Mouse (Mus musculus) gastrocnemius, postnatal 4 days (tissue): ENCODE measurements at regions not wholly inside any gene's neighbourhood (a gene's known extent, or its start where the extent isn't known, plus 50 kb on each side); places are given as distances from the start of the nearest gene placed in this dataset.

ENCODE experiments used
- DNase-seq, 2 experiments: peaks; one replicate each; pipeline ENCODE4 v3.0.0; 2021 to 2022; ENCODE audit warnings: low spot score in 2 of 2, mixed read lengths in 2 of 2

DNA sequence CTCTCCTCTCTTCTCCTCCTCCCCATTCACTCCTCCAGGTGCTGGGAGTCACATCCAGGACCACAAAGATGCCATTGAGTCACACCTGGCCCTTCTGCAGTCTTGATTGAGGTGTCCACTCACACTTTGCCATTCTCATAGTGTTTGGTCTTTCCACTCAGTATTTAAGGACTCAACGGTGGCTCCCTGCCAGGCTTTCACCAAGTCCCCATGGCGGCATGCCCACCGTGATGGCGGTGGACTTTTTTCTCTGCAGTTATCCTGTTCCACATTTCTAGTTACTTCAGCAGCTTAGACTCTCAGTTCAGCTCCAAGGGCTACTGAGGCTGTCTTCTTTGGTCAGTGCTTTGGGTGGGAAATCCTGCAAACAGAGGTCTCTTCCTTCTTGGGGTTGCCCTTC is 189.9 kb downstream of the Cbln1 start:
- DNase-seq = no peak

DNA sequence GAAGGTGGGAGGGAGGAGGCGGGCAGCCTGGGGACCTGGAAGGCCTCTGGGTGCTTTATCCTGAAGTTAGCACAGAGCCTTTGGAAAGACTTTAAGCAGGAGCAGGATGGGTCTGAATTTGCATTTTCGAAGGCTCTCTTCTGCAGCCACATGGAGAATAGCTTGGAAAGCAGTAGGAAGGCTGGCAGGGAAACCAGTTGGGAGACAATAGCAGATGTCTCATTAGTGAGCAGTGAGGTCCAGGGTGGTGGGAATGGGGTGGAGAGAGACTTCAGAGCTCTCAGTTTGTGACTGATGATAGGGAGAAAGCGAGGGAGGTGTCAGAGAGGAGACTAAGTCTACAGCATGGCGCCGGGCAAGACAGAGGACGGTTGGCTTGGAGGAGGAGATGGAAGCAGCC is 199.1 kb downstream of the Cbln1 start:
- no peak for DNase-seq

DNA sequence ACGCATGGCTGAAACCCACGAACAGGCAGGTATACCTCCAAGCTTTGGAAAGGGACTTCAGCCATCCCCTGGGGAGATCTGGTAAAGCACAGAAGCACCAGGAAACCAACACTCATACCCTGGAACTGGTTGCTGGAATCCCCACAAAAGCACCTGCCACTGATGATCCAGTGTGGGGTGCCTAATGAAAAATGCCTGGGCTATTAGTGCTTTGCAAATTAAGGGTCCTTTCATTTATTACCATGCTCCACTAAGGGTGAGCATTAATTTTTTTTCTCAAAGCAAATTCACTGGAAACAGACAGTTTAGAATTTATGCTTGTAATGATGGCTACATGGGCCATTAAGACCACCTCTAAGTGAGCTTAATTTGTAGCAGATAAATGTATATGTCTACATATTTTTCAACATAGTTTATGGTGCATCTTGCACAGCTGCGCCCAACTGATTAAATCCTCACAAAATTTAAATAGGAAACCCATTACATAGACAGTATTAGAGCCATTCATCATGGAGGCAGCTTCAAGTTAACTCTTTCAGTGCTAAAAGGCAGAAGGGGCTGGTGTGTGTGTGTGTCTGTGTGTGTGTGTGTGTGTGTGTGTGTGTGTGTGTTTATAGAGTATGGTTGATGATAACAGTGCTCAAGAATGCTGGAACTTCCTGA is 201.8 kb downstream of the Cbln1 start:
- no peak for DNase-seq

DNA sequence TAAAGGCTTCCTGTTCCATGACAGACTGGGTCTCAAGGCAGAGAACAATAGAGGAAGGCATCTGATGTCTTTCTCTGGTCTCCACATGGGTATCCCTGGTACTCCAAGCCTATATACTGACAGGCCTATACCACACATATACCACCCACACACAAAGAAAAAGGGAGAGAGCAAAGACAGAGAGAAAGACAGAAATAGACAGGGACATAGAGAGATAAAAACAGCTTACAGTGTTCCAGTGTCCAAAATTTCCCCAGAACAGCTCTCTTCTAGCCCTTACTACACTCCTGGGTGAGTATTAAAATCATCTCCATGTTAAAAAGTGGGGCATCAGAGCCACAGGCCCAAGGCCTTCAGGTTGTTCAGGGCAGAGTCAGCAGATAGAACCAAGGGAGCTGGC is 204.2 kb downstream of the Cbln1 start:
- no peak for DNase-seq

DNA sequence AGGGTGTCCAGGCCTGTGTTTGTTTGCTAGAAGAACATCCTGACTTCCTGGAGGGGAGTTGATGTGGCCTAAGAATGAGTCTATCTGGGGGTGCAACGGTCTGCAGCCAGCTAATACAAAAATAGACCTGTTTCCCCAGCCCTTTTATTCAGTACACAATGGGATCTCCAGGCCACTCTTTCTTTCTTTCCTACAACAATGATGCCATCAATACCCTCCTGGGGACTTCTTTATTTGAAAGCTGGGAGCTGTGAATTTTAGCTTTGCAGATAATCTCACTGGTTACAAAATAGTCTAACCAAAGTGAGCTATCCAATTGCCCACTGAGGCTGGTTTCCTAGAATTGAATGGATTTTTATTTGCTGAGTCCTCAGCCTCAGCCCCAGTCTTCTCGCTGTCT is 207.4 kb downstream of the Cbln1 start:
- DNase-seq = no peak

DNA sequence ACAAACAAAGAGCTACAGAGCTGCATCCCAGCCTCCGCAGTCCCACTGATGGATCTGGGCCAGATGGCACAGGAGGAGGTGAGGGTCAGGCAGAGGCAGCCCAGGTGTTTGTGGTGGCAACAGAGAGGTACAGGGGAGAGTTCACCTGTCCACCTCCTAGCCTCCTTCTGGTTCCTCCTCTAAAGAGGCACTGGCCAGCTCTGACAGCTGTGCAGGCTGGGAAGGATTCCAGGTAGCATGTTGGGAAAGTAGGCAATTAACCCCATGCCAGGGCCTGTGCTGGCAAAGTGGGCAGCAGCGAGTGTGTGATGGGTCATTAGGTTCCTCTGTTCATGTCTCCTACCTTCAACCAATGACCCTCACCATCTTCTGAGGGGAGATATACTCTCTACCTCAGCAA is 212.1 kb downstream of the Cbln1 start:
- no peak for DNase-seq

DNA sequence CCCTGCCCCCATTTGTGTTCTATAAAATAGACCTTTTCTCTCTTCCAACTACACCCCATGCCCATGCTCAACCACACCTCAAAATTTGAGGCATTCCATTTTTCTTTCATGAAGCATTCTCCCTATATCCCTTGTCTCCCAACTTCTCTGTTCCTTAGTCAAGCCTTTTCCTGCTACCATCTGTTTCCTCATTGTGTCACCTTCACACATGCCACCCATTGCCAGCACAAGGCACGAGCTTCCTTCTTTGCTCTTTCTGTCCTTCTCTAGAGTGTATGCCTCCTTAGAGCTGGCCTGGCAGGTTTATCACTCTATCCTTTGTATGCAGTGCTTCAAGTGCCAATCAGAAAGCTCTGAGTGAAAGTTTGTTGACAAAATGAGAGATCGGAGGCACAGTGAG is 229.7 kb downstream of the Cbln1 start:
- no peak for DNase-seq

DNA sequence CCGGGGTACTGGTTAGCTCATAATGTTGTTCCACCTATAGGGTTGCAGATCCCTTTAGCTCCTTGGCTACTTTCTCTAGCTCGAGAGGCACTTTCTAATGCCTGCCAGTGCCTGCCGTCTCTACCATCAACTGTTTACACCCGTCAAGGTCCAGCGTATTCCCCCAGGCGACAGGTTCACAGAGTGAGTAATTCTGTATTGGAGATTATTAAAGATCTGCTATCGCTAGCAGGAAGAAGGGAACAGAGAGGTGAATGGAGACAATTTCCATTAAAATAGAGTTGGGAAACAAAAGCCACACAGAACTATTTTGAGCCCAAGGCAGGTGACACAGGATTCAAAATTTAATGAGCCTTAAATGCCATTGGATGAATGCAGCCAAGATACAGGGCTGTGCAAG is 235.2 kb downstream of the Cbln1 start:
- DNase-seq = no peak

DNA sequence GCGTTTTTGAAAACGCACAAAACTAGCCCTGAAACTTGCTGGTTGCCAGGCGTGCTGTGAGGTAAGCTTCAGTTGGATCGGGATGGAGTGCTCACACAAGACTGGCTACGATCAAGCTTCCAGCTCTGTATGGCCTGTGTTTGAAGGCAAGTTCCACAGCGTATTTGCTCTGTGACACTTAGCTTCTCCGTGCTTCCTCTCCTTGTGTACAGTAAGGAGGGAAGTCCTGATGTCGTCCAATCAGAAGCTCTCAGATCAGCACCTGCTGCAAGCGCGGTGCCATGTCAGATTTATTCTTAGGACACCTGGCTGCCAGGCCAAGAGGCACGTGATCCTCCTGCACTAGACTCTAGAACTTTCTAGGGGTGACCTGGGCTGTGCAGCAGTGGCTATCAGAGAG is 236.0 kb downstream of the Cbln1 start:
- no peak for DNase-seq

DNA sequence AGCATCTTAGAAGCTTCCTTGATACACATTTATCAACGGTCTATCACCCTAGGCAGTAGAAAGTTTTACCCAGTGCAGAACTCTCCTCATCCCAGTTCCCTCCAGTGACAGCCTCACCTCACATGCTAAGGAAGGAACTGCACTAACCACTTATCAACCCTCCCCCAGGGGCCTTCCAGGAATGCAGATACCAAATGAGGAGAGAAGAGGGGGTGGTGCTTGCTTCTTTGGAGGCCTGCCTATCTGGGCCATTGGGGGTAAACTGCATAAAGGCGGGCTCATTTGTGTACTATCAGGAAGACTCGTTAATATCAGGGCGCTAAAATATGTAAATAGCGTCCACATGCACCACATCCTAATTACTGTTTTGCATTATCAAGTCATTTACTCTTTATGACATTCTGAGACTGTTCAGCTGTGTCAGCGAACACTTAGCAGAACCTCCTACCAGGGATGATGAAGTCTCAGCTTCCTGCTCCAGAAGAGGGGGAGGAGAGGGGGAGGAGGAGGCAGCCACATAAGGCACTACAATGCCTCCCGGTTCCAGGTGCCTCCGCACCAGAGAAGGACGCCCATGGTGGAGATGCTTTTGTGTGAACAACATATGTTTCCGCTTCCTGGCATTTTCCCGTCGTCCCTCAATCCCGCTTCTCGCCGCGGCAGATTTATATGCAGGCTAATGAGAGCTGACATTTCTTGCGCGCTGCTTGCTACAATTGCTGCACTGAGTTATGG is 236.9 kb downstream of the Cbln1 start:
- DNase-seq = no peak

DNA sequence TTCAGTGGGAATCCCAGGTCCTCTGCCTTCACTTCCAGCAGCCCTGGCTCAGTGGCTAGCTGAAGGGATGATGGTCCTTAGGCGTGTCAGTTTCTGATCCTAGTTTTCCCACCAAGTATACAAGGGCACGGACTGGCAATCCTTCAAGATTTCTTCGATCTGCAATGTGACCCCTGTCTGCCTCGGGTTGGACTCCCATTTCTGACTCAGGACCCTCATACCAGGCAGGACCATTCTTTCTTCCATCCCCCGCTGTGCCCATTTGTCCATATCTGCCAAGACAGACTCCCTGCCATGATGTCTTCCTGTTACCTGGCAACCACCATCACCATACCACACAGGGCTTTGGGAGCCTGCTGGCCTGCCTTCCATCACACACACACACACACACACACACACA is 238.1 kb downstream of the Cbln1 start:
- DNase-seq = no peak

DNA sequence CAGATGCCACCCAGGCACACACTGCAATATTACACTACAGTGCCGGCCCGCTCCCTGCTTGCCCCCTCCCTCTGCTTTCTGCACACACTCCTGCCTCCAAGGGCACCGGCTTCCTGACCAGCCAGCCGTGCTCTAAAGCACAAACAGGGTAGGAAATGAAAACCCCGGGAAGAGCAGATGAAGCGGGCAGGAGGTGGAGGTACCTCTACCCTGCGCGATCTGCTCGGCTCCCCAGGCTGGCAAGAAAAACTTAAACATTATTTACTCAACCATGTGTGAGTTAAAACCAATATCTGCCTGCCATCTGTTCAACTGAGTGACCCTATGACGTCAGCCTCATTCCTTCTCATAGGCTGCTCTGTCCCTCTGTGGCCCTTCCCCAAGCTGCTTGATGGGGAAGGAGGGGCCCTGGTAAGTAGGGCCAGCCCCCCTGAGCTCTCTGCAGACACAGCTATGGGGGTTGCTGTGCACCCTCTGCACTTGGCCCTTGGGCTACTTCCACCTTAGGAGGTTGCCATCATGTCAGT is 238.5 kb downstream of the Cbln1 start:
- DNase-seq = no peak

DNA sequence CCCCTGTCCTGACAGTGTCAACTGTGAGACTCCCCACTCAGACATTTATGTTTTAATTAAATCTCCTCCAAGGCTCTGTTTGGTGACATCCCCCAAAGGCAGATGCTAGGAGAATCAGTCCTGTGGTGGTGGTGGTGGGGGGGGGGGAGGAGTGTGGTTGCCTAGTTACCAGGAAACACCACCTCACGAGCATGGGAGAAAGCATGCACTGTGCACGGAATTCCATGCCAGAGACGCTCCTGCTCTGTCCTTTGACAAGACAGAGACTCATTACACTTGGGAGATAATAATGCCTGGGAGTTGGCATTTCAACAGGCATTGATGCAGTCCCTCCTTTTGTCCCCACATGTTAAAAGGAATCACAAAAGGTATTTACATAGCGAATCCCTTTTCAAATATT is 240.6 kb downstream of the Cbln1 start:
- DNase-seq = no peak

DNA sequence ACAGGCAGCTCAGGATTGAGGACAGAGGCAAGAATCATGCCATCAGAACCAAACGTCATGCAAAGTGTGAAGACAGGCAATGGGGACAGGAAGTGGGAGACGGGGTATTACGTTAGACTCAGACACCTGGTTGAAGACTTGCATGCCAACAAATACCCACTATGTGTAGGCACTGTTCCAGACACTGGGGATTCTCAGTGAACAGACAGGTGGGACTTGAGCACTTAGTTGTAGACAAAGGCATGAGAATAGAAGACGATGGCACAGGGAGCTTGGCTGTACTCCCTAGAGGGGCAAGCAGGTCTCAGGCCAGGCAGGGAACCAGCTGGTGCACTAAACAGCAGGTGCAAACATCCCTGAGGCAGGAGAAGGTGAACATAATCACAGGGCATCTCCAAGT is 242.3 kb downstream of the Cbln1 start:
- no peak for DNase-seq

DNA sequence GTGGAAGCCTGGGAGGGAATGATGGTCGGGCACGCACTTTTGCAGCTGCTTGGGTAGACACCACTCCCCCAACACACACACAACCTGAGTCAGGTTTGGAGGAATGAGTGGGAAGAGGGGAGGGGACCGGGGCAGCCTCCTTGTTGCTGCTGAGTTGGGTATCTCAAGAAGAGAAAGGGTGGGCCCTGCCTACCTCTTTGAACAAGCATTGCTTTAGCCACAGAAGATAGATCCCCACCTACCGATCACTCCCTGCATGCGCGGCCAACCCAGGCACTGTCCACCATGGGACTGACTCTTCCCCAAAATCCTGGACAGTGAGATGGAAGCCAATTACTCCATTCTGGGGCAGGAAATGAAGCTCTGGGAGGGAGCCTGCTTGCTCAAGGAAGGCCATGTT is 243.2 kb downstream of the Cbln1 start:
- no peak for DNase-seq

DNA sequence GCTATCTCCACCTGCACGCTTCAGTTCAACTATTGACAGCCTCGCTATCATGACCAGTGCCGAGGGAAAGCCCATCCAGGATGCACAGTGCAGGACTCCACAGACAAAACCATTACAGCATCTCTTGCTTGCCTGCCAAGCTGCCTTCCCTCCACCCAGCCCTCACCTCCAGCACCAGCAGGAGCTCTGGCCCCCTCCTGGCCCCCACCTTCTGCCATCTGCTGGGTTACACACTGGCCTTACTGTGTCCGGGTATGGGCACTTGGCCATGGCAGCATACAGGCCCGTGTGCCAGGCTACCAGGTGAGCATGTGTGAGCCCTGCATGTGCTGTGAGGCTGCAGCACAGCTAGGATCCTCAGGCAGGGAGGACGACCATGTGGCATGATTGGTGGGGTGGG is 243.6 kb downstream of the Cbln1 start:
- DNase-seq = no peak

DNA sequence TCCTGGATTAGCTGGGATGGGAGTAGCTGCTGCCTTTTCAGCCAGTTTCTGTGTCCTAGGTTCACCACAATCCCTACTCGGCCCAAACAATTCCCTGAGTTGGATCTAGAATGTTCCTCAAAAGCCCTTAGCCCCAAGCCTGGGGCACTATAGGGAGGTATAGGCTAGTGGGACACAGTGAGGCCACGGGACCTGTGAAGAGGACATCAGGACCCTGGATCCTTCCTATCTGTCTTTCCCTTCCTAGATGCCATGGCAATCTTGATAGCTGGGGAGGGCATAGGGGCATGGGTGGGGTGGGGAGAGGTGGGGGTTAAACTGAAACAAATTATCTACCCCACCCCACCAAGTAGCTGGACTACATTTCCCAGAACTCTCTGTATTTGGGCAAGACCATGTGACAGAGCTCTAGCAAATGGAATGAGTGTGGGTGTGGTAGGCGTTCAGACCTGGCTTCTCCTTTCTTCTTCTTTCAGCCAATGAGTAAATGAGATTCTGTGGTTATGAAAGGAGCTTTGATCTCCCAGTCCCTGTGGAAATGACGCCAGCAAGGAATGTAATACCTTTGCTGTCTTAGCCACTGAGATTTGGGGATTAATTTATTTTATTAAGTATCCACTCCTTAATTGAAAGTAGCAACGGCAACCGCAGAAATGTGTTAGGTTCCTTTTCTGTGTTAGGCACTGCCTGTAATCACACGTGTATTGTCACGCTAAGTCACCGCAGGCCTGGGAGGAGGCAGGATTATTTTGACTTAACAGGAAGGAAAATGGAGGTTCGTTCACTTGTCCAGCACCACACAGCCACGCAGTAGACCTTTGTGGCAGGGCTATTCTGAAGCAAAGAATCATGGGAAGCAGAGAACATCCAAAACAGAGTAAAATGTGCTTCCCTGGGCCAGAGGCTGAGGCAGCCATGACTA is 246.6 kb downstream of the Cbln1 start:
- no peak for DNase-seq

DNA sequence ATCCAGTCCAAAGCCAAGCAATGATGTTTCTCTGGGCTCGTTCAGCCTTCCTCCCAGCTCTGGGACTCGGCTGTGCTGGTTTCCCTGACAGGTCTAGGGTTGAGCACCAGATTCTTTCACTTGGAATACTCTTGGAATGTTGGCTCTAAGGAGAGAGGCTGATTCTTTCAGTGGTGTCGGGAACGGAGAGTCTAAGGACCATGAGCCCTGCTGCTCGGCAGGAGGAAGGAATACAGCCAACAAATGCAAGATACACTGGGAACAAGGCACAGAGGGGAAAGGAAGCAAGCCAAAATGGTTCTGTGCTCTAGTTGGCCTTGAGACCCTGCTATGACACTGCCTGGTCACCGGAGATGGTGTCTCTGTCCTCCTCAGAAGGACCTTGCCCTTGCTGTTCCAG is 251.8 kb downstream of the Cbln1 start:
- DNase-seq = no peak

DNA sequence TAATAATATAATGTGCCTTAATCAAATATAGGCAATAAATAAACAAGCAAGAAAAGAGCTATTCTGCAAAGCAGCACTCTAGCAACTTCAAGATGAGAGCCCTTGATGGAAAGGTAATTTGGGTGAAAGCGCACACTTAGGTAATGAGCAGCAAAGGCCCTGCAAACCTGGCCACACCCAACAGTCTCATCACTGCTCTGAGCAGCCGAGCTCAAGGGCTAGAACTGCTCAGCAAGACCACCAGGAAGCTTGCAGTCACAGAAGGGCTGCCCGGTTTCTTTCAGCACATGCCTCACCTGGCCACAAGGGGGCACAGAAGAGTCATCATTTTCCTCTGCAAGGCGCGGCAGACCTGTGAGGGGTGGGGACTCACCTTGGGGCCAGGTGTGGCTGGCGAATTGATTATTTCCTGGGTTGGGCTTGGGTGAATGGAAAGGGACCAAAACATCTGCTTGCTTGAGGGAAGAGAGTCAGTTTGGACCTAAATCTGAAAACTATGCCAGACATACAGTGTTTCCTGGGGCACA is 253.4 kb downstream of the Cbln1 start:
- DNase-seq = no peak

DNA sequence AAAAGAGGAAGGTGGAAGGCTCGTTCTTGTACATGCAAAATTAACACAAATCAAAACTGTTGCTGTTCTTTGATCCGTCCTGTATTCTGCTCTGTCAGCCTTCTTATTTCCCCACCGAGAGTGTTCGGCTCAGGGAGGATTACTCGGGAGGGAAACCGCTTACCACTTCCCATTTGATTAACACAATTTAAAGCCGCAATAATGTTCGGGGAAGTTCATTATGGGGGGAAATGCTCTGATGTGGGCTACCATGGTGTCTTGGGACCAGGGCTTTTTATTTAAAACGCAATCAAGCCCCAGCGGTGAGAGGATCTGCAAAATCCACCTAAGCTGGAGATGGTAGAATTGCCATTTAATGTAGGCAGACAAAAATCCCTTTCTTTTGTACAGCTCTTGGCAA is 257.4 kb downstream of the Cbln1 start:
- DNase-seq = no peak

DNA sequence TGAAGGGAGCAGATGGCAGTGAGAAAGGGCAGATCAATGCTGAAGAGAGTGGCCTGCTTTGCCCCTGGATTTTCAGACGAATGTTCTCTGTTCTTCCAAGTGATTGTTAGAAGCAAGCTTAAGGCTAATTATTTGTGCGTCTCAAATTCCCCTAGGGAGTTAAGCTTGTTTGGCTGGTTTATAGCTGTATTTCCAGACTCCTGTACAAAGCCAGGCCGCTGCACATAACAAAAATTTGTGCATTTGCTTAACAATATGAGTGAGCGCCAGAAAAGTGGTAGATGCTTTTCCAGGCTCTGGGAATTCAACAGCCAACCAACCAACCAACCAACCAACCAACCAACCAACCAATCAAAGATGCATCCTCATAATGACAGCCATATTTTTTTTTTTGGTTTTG is 261.9 kb downstream of the Cbln1 start:
- no peak for DNase-seq

DNA sequence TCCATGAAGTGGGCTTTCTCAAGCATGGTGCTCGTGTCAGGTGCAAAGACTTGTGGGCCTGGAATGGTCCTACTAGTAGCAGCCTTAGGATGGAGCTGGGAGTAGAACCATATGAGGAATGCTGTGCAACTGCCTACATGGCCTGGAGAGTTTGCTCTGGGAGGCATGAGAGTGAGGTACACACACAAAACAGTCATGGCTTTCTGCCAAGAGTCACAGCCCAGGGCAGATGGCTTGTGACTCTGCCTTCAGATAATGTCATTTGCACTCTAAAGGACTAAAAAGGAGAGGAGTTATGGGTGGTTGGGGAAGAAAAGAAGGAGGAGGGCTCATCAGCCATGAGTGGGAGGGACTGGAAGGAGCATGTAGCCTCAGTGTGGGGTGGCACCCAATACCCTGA is 263.1 kb downstream of the Cbln1 start:
- no peak for DNase-seq
